Mouse (Mus musculus): ENCODE results near the gene Hat1.

GRCm38 (mm10) chr2:71473830-71474229, 85.1 kb downstream of the Hat1 start:
- TF ChIP-seq POLR2A (IDR thresholded peaks at IDR 0.05; ENCODE audit: borderline replicate concordance, extremely low read depth, low read depth, low read length): no peak
- TF ChIP-seq CTCF (IDR thresholded peaks at IDR 0.05; ENCODE audit: insufficient read depth, low read length): no peak
